Mouse (Mus musculus) cerebellum, adult 2 months (tissue): Measurements from ENCODE around the gene Ascc2.

Experiments used
- CTCF ChIP-seq: fragments of 200-500 bp; IDR thresholded peaks from 2 replicates; pipeline ENCODE4 v1.5.1; 2011; ENCODE audit warnings: low read depth, mild to moderate bottlenecking, control low read depth, low read length, moderate library complexity, borderline replicate concordance; ENCODE audit not compliant: insufficient read depth
- POLR2A ChIP-seq: fragments of 200-500 bp; IDR thresholded peaks from 2 replicates; pipeline ENCODE4 v1.6.1; 2011; ENCODE audit warnings: low read length, control low read depth, borderline replicate concordance; ENCODE audit not compliant: insufficient read depth

- TF ChIP-seq CTCF (no peak), POLR2A (no peak)
These were observed 54.6 kb downstream of the Ascc2 start for GRCm38 (mm10) chr11:4692162-4692561.
